Mouse (Mus musculus) spleen, postnatal 14 days (tissue): ENCODE results near the gene Kntc1.

Experiments used
- DNase-seq, 2 experiments: peaks; one replicate each; pipeline ENCODE4 v3.0.0; 2021 to 2022; ENCODE audit warnings: low spot score in 2 of 2

Kntc1 gene

DNA sequence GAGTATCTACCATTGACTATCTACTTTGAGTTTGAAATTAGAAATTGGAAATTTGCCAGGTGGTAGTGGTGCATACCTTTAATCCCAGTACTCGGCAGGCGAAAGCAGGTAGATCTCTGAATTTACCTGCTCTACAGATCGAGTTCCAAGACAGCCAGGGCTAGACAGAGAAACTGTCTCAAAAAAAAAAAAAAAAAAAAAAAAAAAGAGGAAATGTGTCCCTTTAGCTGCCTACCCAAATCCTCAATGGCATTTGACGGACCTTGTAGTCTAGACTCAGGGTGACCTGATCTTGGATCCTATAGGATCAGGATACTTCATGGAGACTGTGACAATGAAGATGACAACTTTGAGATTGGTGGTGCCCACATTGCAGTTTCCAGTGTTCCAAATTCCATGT lies 116.9 kb downstream of the Kntc1 start:
- no peak for DNase-seq

- DNase-seq = no peak
These were observed 120.1 kb downstream of the Kntc1 start for GRCm38 (mm10) chr5:123869615-123870014.
